Mouse (Mus musculus): ENCODE data around the gene Map2. TPM values are rescaled to one million over a fixed set of nuclear protein-coding genes. Genes with fewer than 3 reads are reported as not detected.

Map2 gene
- polyA plus RNA-seq, 1 experiment from 2014 or later: 228 TPM

GRCm38 (mm10) chr1:66418360-66418759, 243.3 kb downstream of the Map2 start:
- DNase-seq (ENCODE audit: low spot score) (no peak), ATAC-seq (ENCODE audit: low FRiP score) (no peak)
- no peaks in the 10 kb centered on the region for H3K9me3 ChIP-seq (ENCODE audit: control insufficient read depth, low read length)
- H3K9ac ChIP-seq (ENCODE audit: low read depth, low read length): no peak overlapping the region
- no peaks in the 10 kb centered on the region for H3K27me3 ChIP-seq (ENCODE audit: control insufficient read depth, insufficient read depth, low read length)
- H3K36me3 ChIP-seq (ENCODE audit: control insufficient read depth, insufficient read depth, low read length): peaks cover 3% of the 10 kb centered on the region; the same call in 1 of the 2 replicates
- no peak overlapping the region for H3K4me2 ChIP-seq (replicated peaks; ENCODE audit: low read depth, low read length)
- no peaks in the 10 kb centered on the region for H3K4me1 ChIP-seq (replicated peaks; ENCODE audit: control insufficient read depth, insufficient read depth, low read length)
- H3K4me3 ChIP-seq (ENCODE audit: low read depth, low read length): no peak overlapping the region
- no peak overlapping the region for H3K27ac ChIP-seq (ENCODE audit: low read depth, low read length)

GRCm38 (mm10) chr1:66426073-66426472, 251.0 kb downstream of the Map2 start:
- no peak for DNase-seq (ENCODE audit: low spot score)
- no peak for ATAC-seq (ENCODE audit: low FRiP score)
- no peak overlapping the region for H3K4me3 ChIP-seq (ENCODE audit: low read depth, low read length)
- H3K4me2 ChIP-seq (replicated peaks; ENCODE audit: low read depth, low read length): no peak overlapping the region
- no peak overlapping the region for H3K27ac ChIP-seq (ENCODE audit: low read depth, low read length)
- no peaks in the 10 kb centered on the region for H3K27me3 ChIP-seq (ENCODE audit: control insufficient read depth, insufficient read depth, low read length)
- no peaks in the 10 kb centered on the region for H3K9me3 ChIP-seq (ENCODE audit: control insufficient read depth, low read length)
- H3K9ac ChIP-seq (ENCODE audit: low read depth, low read length): no peak overlapping the region
- WGBS: 91% methylated on average over 5 of the region's 5 CpGs
- no peaks in the 10 kb centered on the region for H3K4me1 ChIP-seq (replicated peaks; ENCODE audit: control insufficient read depth, insufficient read depth, low read length)
- no peaks in the 10 kb centered on the region for H3K36me3 ChIP-seq (ENCODE audit: control insufficient read depth, insufficient read depth, low read length)

- no peak for ATAC-seq (ENCODE audit: low FRiP score)
- no peak overlapping the region for H3K4me2 ChIP-seq (replicated peaks; ENCODE audit: low read depth, low read length)
- no peak overlapping the region for H3K9ac ChIP-seq (ENCODE audit: low read depth, low read length)
Observed at GRCm38 (mm10) chr1:66430962-66431361, 255.9 kb downstream of the Map2 start.

GRCm38 (mm10) chr1:66431472-66431871, 256.4 kb downstream of the Map2 start:
- no peak overlapping the region for H3K4me3 ChIP-seq (ENCODE audit: low read depth, low read length)
- DNase-seq (ENCODE audit: low spot score): no peak
- no peak for ATAC-seq (ENCODE audit: low FRiP score)
- H3K36me3 ChIP-seq (ENCODE audit: control insufficient read depth, insufficient read depth, low read length): no peaks in the 10 kb centered on the region
- H3K4me1 ChIP-seq (replicated peaks; ENCODE audit: control insufficient read depth, insufficient read depth, low read length): no peaks in the 10 kb centered on the region
- H3K9me3 ChIP-seq (ENCODE audit: control insufficient read depth, low read length): no peaks in the 10 kb centered on the region
- H3K27me3 ChIP-seq (ENCODE audit: control insufficient read depth, insufficient read depth, low read length): no peaks in the 10 kb centered on the region
- no peak overlapping the region for H3K4me2 ChIP-seq (replicated peaks; ENCODE audit: low read depth, low read length)
- WGBS: 93% methylated on average over 6 of the region's 6 CpGs
- no peak overlapping the region for H3K27ac ChIP-seq (ENCODE audit: low read depth, low read length)
- no peak overlapping the region for H3K9ac ChIP-seq (ENCODE audit: low read depth, low read length)

More at GRCm38 (mm10) chr1:66430962-66431361, 255.9 kb downstream of the Map2 start:
- no peak overlapping the region for H3K4me3 ChIP-seq (ENCODE audit: low read depth, low read length)
- no peaks in the 10 kb centered on the region for H3K9me3 ChIP-seq (ENCODE audit: control insufficient read depth, low read length)
- DNase-seq (ENCODE audit: low spot score): no peak
- no peaks in the 10 kb centered on the region for H3K4me1 ChIP-seq (replicated peaks; ENCODE audit: control insufficient read depth, insufficient read depth, low read length)
- no peak overlapping the region for H3K27ac ChIP-seq (ENCODE audit: low read depth, low read length)
- H3K36me3 ChIP-seq (ENCODE audit: control insufficient read depth, insufficient read depth, low read length): no peaks in the 10 kb centered on the region
- H3K27me3 ChIP-seq (ENCODE audit: control insufficient read depth, insufficient read depth, low read length): no peaks in the 10 kb centered on the region

GRCm38 (mm10) chr1:66438069-66438468, 263.0 kb downstream of the Map2 start:
- DNase-seq (ENCODE audit: low spot score) (no peak), ATAC-seq (ENCODE audit: low FRiP score) (no peak)
- H3K4me3 ChIP-seq (ENCODE audit: low read depth, low read length): no peak overlapping the region
- no peak overlapping the region for H3K27ac ChIP-seq (ENCODE audit: low read depth, low read length)
- H3K4me2 ChIP-seq (replicated peaks; ENCODE audit: low read depth, low read length): no peak overlapping the region
- WGBS: 86% methylated on average over 2 of the region's 2 CpGs
- no peaks in the 10 kb centered on the region for H3K36me3 ChIP-seq (ENCODE audit: control insufficient read depth, insufficient read depth, low read length)
- H3K4me1 ChIP-seq (replicated peaks; ENCODE audit: control insufficient read depth, insufficient read depth, low read length): no peaks in the 10 kb centered on the region
- no peaks in the 10 kb centered on the region for H3K9me3 ChIP-seq (ENCODE audit: control insufficient read depth, low read length)
- no peaks in the 10 kb centered on the region for H3K27me3 ChIP-seq (ENCODE audit: control insufficient read depth, insufficient read depth, low read length)
- no peak overlapping the region for H3K9ac ChIP-seq (ENCODE audit: low read depth, low read length)

- Histone ChIP-seq H3K9me3 (ENCODE audit: control insufficient read depth, low read length) (no peaks in the 10 kb centered on the region), H3K27me3 (ENCODE audit: control insufficient read depth, insufficient read depth, low read length) (no peaks in the 10 kb centered on the region), H3K4me3 (ENCODE audit: low read depth, low read length) (no peak overlapping the region), H3K4me2 (replicated peaks; ENCODE audit: low read depth, low read length) (no peak overlapping the region), H3K4me1 (replicated peaks; ENCODE audit: control insufficient read depth, insufficient read depth, low read length) (no peaks in the 10 kb centered on the region), H3K27ac (ENCODE audit: low read depth, low read length) (no peak overlapping the region), H3K9ac (ENCODE audit: low read depth, low read length) (no peak overlapping the region), H3K36me3 (ENCODE audit: control insufficient read depth, insufficient read depth, low read length) (no peaks in the 10 kb centered on the region)
- DNase-seq (ENCODE audit: low spot score) (no peak), ATAC-seq (ENCODE audit: low FRiP score) (no peak)
- 77% methylated on average over 2 of the region's 2 CpGs for WGBS
Observed at GRCm38 (mm10) chr1:66442922-66443321, 267.8 kb downstream of the Map2 start.

- no peak overlapping the region for H3K27ac ChIP-seq (ENCODE audit: low read depth, low read length)
- no peak overlapping the region for H3K9ac ChIP-seq (ENCODE audit: low read depth, low read length)
- no peaks in the 10 kb centered on the region for H3K9me3 ChIP-seq (ENCODE audit: control insufficient read depth, low read length)
- no peak overlapping the region for H3K4me2 ChIP-seq (replicated peaks; ENCODE audit: low read depth, low read length)
- ATAC-seq (ENCODE audit: low FRiP score) (no peak), DNase-seq (ENCODE audit: low spot score) (no peak)
- H3K4me3 ChIP-seq (ENCODE audit: low read depth, low read length): no peak overlapping the region
- no peaks in the 10 kb centered on the region for H3K36me3 ChIP-seq (ENCODE audit: control insufficient read depth, insufficient read depth, low read length)
- no peaks in the 10 kb centered on the region for H3K4me1 ChIP-seq (replicated peaks; ENCODE audit: control insufficient read depth, insufficient read depth, low read length)
- 72% methylated on average over 2 of the region's 2 CpGs for WGBS
- no peaks in the 10 kb centered on the region for H3K27me3 ChIP-seq (ENCODE audit: control insufficient read depth, insufficient read depth, low read length)
Observed at GRCm38 (mm10) chr1:66449471-66449870, 274.4 kb downstream of the Map2 start.

GRCm38 (mm10) chr1:66456580-66456979, 281.5 kb downstream of the Map2 start:
- ATAC-seq (ENCODE audit: low FRiP score): no peak; the same call in 1 of the 2 replicates
- Histone ChIP-seq H3K36me3 (ENCODE audit: control insufficient read depth, insufficient read depth, low read length) (no peaks in the 10 kb centered on the region), H3K4me1 (replicated peaks; ENCODE audit: control insufficient read depth, insufficient read depth, low read length) (no peaks in the 10 kb centered on the region), H3K27ac (ENCODE audit: low read depth, low read length) (no peak overlapping the region), H3K4me2 (replicated peaks; ENCODE audit: low read depth, low read length) (no peak overlapping the region), H3K4me3 (ENCODE audit: low read depth, low read length) (no peak overlapping the region), H3K27me3 (ENCODE audit: control insufficient read depth, insufficient read depth, low read length) (no peaks in the 10 kb centered on the region), H3K9me3 (ENCODE audit: control insufficient read depth, low read length) (no peaks in the 10 kb centered on the region), H3K9ac (ENCODE audit: low read depth, low read length) (no peak overlapping the region)
- WGBS: 18% methylated on average over 2 of the region's 2 CpGs
- DNase-seq (ENCODE audit: low spot score): no peak

- DNase-seq (ENCODE audit: low spot score) (no peak), ATAC-seq (ENCODE audit: low FRiP score) (no peak)
- H3K36me3 ChIP-seq (ENCODE audit: control insufficient read depth, insufficient read depth, low read length): no peaks in the 10 kb centered on the region
- no peak overlapping the region for H3K4me3 ChIP-seq (ENCODE audit: low read depth, low read length)
- no peak overlapping the region for H3K4me2 ChIP-seq (replicated peaks; ENCODE audit: low read depth, low read length)
- WGBS: 75% methylated on average over 3 of the region's 3 CpGs
- H3K4me1 ChIP-seq (replicated peaks; ENCODE audit: control insufficient read depth, insufficient read depth, low read length): no peaks in the 10 kb centered on the region
- no peak overlapping the region for H3K27ac ChIP-seq (ENCODE audit: low read depth, low read length)
- H3K9ac ChIP-seq (ENCODE audit: low read depth, low read length): no peak overlapping the region
- H3K27me3 ChIP-seq (ENCODE audit: control insufficient read depth, insufficient read depth, low read length): no peaks in the 10 kb centered on the region
- H3K9me3 ChIP-seq (ENCODE audit: control insufficient read depth, low read length): no peaks in the 10 kb centered on the region
Observed at GRCm38 (mm10) chr1:66457747-66458146, 282.7 kb downstream of the Map2 start.
